Mouse (Mus musculus) embryonic facial prominence, embryonic 12.5 days (tissue): ENCODE data around the gene Dnmbp. TPM values are rescaled to one million over a fixed set of nuclear protein-coding genes. Genes with fewer than 3 reads are reported as not detected.

Experiments
- ATAC-seq: fragments of 200-750 bp; cut with Nextera tagmentation; 2 replicates; pipeline ENCODE4 v1.8.0; 2017; ENCODE audit not compliant: insufficient number of reproducible peaks, insufficient read depth, low FRiP score, low TSS enrichment
- H3K27ac ChIP-seq: fragments of 300-500 bp; sonication (generic); 2 replicates; pipeline ENCODE4 v1.5.1; 2016; ENCODE audit warnings: mild to moderate bottlenecking
- H3K27me3 ChIP-seq: fragments of 300-500 bp; sonication (generic); 2 replicates; pipeline ENCODE4 v1.6.1; 2016; ENCODE audit warnings: mild to moderate bottlenecking, moderate library complexity
- H3K36me3 ChIP-seq: fragments of 300-500 bp; sonication (generic); 2 replicates; pipeline ENCODE4 v1.6.1; 2016; ENCODE audit warnings: mild to moderate bottlenecking
- H3K4me1 ChIP-seq: fragments of 300-500 bp; sonication (generic); 2 replicates; pipeline ENCODE4 v1.6.1; 2016
- H3K4me2 ChIP-seq: fragments of 300-500 bp; sonication (generic); replicated peaks from 2 replicates; pipeline ENCODE4 v1.6.1; 2016; ENCODE audit warnings: mild to moderate bottlenecking, moderate library complexity
- H3K4me3 ChIP-seq: fragments of 300-500 bp; sonication (generic); 2 replicates; pipeline ENCODE4 v1.5.1; 2016; ENCODE audit warnings: mild to moderate bottlenecking
- H3K9ac ChIP-seq: fragments of 300-500 bp; sonication (generic); 2 replicates; pipeline ENCODE4 v1.6.1; 2016; ENCODE audit warnings: mild to moderate bottlenecking, moderate library complexity
- H3K9me3 ChIP-seq: fragments of 300-500 bp; sonication (generic); 2 replicates; pipeline ENCODE4 v1.6.1; 2016; ENCODE audit warnings: mild to moderate bottlenecking, moderate library complexity
- WGBS: fragments of 180-500 bp; shearing (Covaris S2); methylation state at CpG from one replicate; pipeline ENCODE4 v1.1.7; 2016; 5-methylcytosine and 5-hydroxymethylcytosine counted together
- polyA plus RNA-seq: library from polyadenylated mRNA; unstranded; fragments of >200 nt; fragmentation: Nextera tagmentation; extraction: Ambion mirVana; gene quantifications from 2 replicates; pipeline ENCODE4 v1.2.1, GENCODE M21; 2016

Dnmbp gene
- polyA plus RNA-seq, 1 experiment from 2014 or later: 22.9 TPM

GRCm38 (mm10) chr19:43870418-43870817 is 69.6 kb downstream of the Dnmbp start:
- no peak overlapping the region for H3K27ac ChIP-seq

GRCm38 (mm10) chr19:43857347-43857746 is 82.6 kb downstream of the Dnmbp start:
- peaks cover 4% of the 10 kb centered on the region; the same call in 1 of the 2 replicates for H3K9me3 ChIP-seq
- 77% methylated on average over 6 of the region's 6 CpGs for WGBS
- H3K4me3 ChIP-seq: no peak overlapping the region
- peaks cover 73% of the 10 kb centered on the region for H3K36me3 ChIP-seq
- no peak overlapping the region for H3K4me2 ChIP-seq
- H3K4me1 ChIP-seq: no peaks in the 10 kb centered on the region
- no peak overlapping the region for H3K9ac ChIP-seq
- no peak overlapping the region for H3K27ac ChIP-seq
- H3K27me3 ChIP-seq: no peaks in the 10 kb centered on the region
- ATAC-seq: no peak

More at GRCm38 (mm10) chr19:43870418-43870817, 69.6 kb downstream of the Dnmbp start:
- Histone ChIP-seq H3K36me3 (peaks cover 90% of the 10 kb centered on the region), H3K4me3 (no peak overlapping the region), H3K9ac (no peak overlapping the region), H3K4me2 (no peak overlapping the region), H3K27me3 (no peaks in the 10 kb centered on the region), H3K9me3 (no peaks in the 10 kb centered on the region), H3K4me1 (no peaks in the 10 kb centered on the region)
- WGBS: 91% methylated on average over 4 of the region's 4 CpGs
- ATAC-seq: no peak

GRCm38 (mm10) chr19:43852837-43853545 is 87.0 kb downstream of the Dnmbp start:
- H3K4me1 ChIP-seq: no peaks in the 10 kb centered on the region
- no peak overlapping the region for H3K4me3 ChIP-seq
- H3K9ac ChIP-seq: no peak overlapping the region
- H3K27me3 ChIP-seq: no peaks in the 10 kb centered on the region
- no peak overlapping the region for H3K27ac ChIP-seq
- no peak for ATAC-seq
- 79% methylated on average over 7 of the region's 7 CpGs for WGBS
- peaks cover 80% of the 10 kb centered on the region for H3K36me3 ChIP-seq
- H3K9me3 ChIP-seq: no peaks in the 10 kb centered on the region
- H3K4me2 ChIP-seq: no peak overlapping the region

- H3K27me3 ChIP-seq: no peaks in the 10 kb centered on the region
- no peak for ATAC-seq
- no peaks in the 10 kb centered on the region for H3K4me1 ChIP-seq
- WGBS: 86% methylated on average over 21 of the region's 21 CpGs
- H3K4me2 ChIP-seq: no peak overlapping the region
- H3K36me3 ChIP-seq: peaks cover 86% of the 10 kb centered on the region
- H3K4me3 ChIP-seq: no peak overlapping the region
- no peak overlapping the region for H3K27ac ChIP-seq
- no peaks in the 10 kb centered on the region for H3K9me3 ChIP-seq
- no peak overlapping the region for H3K9ac ChIP-seq
Observed at GRCm38 (mm10) chr19:43851996-43852630, 87.9 kb downstream of the Dnmbp start.

- H3K36me3 ChIP-seq: peaks cover 72% of the 10 kb centered on the region
- no peak overlapping the region for H3K9ac ChIP-seq
- 0 out of 2 replicates have a peak, but pooled peaks cover 5% of the 10 kb centered on the region for H3K4me1 ChIP-seq
- H3K27me3 ChIP-seq: no peaks in the 10 kb centered on the region
- H3K9me3 ChIP-seq: no peaks in the 10 kb centered on the region
- no peak overlapping the region for H3K4me3 ChIP-seq
- no peak overlapping the region for H3K4me2 ChIP-seq
- 87% methylated on average over 11 of the region's 11 CpGs for WGBS
- no peak overlapping the region for H3K27ac ChIP-seq
- no peak for ATAC-seq
Observed at GRCm38 (mm10) chr19:43850026-43850425, 90.0 kb downstream of the Dnmbp start.

- Histone ChIP-seq H3K27me3 (no peaks in the 10 kb centered on the region), H3K36me3 (peaks cover 56% of the 10 kb centered on the region)
- WGBS: 94% methylated on average over 15 of the region's 15 CpGs
Observed at GRCm38 (mm10) chr19:43847966-43848365, 92.0 kb downstream of the Dnmbp start.

GRCm38 (mm10) chr19:43847056-43847455 is 92.9 kb downstream of the Dnmbp start:
- Histone ChIP-seq H3K27ac (no peak overlapping the region), H3K9ac (no peak overlapping the region), H3K9me3 (no peaks in the 10 kb centered on the region), H3K4me3 (no peak overlapping the region), H3K36me3 (peaks cover 52% of the 10 kb centered on the region), H3K27me3 (no peaks in the 10 kb centered on the region), H3K4me1 (0 out of 2 replicates have a peak, but pooled peaks cover 5% of the 10 kb centered on the region), H3K4me2 (no peak overlapping the region)
- no peak for ATAC-seq
- WGBS: 88% methylated on average over 15 of the region's 15 CpGs

More at GRCm38 (mm10) chr19:43847966-43848365, 92.0 kb downstream of the Dnmbp start:
- H3K9ac ChIP-seq: no peak overlapping the region
- no peak overlapping the region for H3K27ac ChIP-seq
- H3K4me2 ChIP-seq: no peak overlapping the region
- no peak overlapping the region for H3K4me3 ChIP-seq
- 0 out of 2 replicates have a peak, but pooled peaks cover 5% of the 10 kb centered on the region for H3K4me1 ChIP-seq
- ATAC-seq: no peak
- no peaks in the 10 kb centered on the region for H3K9me3 ChIP-seq

- WGBS: 29% methylated on average over 7 of the region's 7 CpGs
- Histone ChIP-seq H3K27ac (no peak overlapping the region), H3K9ac (no peak overlapping the region), H3K9me3 (no peaks in the 10 kb centered on the region), H3K4me3 (no peak overlapping the region), H3K4me1 (0 out of 2 replicates have a peak, but pooled peaks cover 5% of the 10 kb centered on the region), H3K27me3 (no peaks in the 10 kb centered on the region), H3K36me3 (peaks cover 39% of the 10 kb centered on the region), H3K4me2 (no peak overlapping the region)
- ATAC-seq: no peak
Observed at GRCm38 (mm10) chr19:43845331-43845908, 94.6 kb downstream of the Dnmbp start.

- Histone ChIP-seq H3K4me2 (no peak overlapping the region), H3K4me3 (no peak overlapping the region), H3K4me1 (0 out of 2 replicates have a peak, but pooled peaks cover 5% of the 10 kb centered on the region), H3K27me3 (no peaks in the 10 kb centered on the region), H3K9me3 (no peaks in the 10 kb centered on the region), H3K9ac (no peak overlapping the region), H3K27ac (no peak overlapping the region), H3K36me3 (peaks cover 17% of the 10 kb centered on the region)
- ATAC-seq: no peak
- 84% methylated on average over 9 of the region's 9 CpGs for WGBS
Observed at GRCm38 (mm10) chr19:43843184-43843583, 96.8 kb downstream of the Dnmbp start.

GRCm38 (mm10) chr19:43832425-43833069 is 107.4 kb downstream of the Dnmbp start:
- Histone ChIP-seq H3K4me2 (no peak overlapping the region), H3K4me3 (no peak overlapping the region), H3K4me1 (no peaks in the 10 kb centered on the region), H3K36me3 (no peaks in the 10 kb centered on the region), H3K9me3 (no peaks in the 10 kb centered on the region), H3K27me3 (no peaks in the 10 kb centered on the region; the same call in 1 of the 2 replicates), H3K27ac (no peak overlapping the region), H3K9ac (no peak overlapping the region)
- 28% methylated on average over 21 of the region's 21 CpGs for WGBS
- ATAC-seq: no peak

- H3K27me3 ChIP-seq: no peaks in the 10 kb centered on the region; the same call in 1 of the 2 replicates
- H3K27ac ChIP-seq: no peak overlapping the region
- no peaks in the 10 kb centered on the region for H3K9me3 ChIP-seq
- no peak overlapping the region for H3K9ac ChIP-seq
- ATAC-seq: no peak
- no peak overlapping the region for H3K4me3 ChIP-seq
- no peaks in the 10 kb centered on the region for H3K36me3 ChIP-seq
- H3K4me1 ChIP-seq: no peaks in the 10 kb centered on the region
- 76% methylated on average over 8 of the region's 8 CpGs for WGBS
- no peak overlapping the region for H3K4me2 ChIP-seq
Observed at GRCm38 (mm10) chr19:43826855-43827254, 113.1 kb downstream of the Dnmbp start.
